Mouse (Mus musculus) heart, postnatal 4 days (tissue): ENCODE data around the gene Sft2d1. TPM values are rescaled to one million over a fixed set of nuclear protein-coding genes. Genes with fewer than 3 reads are reported as not detected.
"Not testable (repeated sequence)": the region's sequence is repeated elsewhere in the genome, so short reads cannot be mapped to it uniquely, and the experiment has no call there.

ENCODE experiments used
- DNase-seq: peaks from one replicate; pipeline ENCODE4 v3.0.0; 2021
- total RNA-seq, 2 experiments: library from RNA; stranded (reverse); gene quantifications; 2 replicates each; pipeline ENCODE4 v1.2.3; 2021

Sft2d1 gene
- total RNA-seq, 2 experiments from 2014 or later, result 28.6 to 31.6 TPM

DNA sequence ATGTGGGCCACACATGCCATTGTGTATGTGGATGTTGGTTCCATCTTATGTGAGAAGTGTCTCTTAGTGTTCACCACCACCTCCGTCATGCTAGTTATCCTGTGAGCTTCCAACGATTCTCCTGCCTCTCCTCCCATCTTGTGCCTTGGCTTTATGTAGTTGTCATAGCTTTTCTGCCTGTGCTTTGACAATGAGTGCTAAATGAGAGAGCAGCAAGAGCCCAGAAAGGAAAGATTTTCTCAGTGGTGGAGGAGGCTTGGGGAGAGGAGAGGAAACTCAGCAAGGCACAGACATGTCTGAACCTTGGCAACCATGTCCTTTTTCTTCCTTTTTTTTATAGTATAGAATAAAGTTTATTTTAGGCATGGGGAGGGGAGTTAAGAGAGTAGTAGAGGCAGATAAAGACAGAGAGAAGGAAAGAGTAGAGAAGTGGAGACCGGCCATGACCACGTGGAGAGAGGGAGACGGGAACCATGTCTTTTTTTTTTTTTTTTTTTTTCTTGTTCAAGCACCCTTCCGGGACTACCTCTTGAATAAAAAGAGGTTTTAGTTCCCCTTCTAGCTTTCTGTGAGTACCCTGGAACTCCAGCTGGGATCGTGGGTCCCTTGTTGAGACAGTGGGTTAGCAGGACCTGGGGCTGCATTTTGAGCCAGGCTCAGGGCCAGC is 8.0 kb upstream of the Sft2d1 start:
- DNase-seq, result no peak

DNA sequence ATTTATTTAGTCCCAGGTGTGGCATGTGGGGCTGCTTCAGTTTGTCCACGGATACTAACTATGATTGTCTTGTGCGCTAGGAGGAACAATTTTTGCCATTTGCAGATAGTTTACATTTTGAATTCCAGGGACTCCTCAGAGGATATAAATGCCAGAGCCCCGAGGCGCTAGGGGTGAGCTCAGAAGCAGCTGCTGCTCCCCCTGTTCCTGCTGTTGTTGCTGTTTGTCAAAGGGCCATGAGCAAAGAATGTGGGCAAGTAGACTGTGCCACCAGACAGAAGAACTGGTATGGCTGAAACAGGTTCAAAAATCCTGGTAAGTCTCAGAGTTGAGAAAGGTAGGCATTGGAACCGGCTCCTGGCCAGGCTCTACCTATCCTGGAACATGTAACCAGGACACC is 7.2 kb upstream of the Sft2d1 start:
- DNase-seq, result no peak

DNA sequence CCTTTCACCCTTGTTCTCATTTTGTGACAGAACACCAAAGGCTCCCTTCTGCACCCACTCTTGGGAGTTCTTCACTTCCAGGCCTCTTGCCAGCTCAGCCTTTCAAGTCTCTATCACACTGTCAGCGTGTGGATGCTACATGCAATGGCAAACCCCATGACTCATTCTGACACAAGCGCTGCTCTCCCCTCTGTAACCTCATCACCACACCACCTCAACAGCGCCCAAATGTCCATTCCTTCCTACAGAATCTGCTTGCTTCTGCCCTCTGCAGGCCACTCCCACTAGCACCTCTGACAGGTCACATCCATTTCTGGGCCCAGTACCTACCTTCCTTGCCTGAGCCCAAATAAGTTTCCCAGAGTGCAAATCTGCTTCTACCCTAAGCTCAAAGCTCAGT is 5.1 kb upstream of the Sft2d1 start:
- peak; percentile 23 for DNase-seq

DNA sequence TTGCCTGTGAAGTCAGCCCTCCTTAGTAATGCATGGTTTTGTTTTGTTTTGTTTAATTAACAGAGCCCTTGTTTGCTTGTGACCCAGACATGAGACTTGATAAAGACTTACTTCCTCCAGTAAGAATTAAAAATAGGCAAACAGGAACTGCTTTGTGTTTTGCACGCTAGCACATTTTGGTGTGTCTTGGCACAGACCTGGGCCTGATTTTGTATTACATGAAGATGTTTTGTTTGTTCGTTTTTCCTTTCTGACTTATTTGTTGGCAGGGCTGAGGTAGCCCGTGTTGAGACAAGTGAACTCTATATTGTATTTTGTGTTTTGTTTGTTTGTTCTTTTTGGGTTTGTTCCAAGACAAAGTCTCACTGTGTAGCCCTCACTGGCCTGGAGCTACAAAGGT is 849 bp downstream of the Sft2d1 start:
- DNase-seq, result no peak

DNA sequence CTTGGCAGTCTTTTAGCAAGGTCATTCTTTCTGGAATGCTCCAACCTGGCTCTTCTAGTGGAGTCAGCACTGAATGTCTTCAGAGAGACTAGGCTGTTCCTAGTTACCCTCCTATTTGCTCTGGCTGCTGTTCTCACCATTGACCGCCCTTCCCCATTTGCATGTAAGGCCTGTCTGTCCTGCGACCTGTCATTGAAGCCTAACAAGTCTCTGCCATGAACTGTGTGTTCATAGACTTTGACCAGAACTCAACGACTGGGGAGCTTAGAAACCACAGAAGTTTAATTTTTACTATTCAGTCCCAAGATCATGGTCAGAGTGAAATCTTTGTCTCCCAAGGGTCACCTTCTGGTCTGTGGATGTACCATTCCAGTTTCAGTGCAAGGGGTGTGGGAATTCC is 3.1 kb downstream of the Sft2d1 start:
- no peak for DNase-seq

DNA sequence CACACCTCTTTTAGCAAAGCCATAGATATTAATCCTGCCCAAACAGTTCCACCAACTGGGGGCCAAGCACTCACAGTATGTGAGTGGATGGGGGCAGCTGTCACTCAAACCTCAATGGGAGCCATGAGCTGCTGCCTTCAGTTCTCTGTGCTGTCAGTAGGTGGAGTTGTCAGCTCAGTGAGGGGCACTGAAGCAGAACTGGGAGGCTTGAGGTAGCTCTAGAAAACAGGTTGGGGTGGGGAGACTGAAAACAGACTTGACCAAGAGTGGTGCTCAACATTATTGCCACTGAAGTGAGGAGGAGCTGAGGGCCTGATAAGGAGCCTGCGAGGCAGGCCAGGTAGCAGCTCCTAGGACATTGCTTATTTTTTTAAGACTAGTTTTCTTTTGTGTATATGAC is 5.3 kb downstream of the Sft2d1 start:
- DNase-seq, result peak; percentile 14

DNA sequence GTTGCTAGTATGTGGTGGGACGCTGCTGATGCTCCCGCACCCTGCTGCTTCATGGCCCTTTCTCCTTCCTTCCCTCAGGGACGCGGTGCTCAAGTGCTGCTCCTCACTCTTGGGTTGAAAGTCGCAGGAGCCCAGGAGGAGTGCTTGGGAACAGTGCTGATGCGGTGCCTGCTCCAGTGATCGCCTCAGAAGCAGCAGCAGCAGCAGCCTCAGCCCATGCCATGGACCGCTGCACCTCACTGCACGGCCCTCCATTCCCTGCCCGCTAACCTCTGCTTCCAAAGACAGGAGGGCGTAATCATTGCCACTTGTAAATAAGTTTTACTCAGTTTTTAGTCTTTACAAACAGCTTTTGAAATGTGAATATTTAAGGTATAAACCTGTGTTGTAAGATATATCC is 16.0 kb downstream of the Sft2d1 start:
- DNase-seq, result not testable (repeated sequence)

DNA sequence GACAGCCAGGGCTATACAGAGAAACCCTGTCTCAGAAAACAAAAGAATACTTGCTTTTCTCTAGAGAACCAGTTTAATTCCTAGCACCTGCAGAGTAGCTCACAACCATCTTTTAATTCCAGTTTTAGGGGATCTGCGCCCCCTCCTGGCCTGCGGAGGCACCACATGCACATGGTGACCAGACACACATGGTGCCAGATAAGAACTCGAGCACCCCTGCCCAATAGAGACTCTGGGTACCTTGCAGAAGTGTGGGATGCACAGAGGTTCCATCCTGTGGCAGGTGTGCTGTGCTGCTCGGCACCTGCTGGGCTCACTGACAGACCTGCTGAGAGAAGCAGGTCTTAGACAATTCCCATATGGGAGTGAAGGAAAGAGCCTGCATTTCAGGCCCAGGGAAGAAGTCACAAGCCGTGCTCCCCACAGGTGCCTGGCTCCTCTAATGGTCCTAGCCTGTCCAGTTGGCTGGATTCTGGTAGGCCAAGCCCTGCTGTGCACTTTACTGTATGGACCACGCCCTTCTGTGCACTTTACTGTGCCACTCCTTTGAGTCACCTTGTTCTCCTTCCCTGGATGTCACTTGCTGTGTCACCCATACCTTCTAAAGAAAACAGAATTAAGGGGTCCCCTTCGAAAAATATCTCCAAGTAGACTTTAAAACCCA is 17.7 kb downstream of the Sft2d1 start:
- no peak for DNase-seq

DNA sequence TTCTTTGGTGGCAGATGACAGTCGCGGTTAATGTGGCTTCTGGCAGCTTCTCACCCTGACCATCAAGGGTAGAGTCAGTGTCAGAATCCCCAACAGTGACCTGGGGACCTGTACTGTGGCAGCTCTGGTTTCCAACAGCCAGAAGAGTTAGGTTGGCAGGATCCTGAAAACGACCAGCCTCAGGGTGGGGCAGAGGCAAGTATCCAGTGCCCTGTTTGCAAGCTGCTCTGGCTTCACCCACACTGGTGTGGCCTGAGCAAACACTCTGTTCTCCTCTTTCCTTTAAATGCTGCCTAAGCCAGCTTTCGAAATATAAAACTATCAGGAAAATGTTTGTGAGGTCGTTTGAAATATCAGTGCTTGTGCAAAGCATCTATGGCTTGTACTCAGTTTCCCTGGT is 19.7 kb downstream of the Sft2d1 start:
- no peak for DNase-seq

DNA sequence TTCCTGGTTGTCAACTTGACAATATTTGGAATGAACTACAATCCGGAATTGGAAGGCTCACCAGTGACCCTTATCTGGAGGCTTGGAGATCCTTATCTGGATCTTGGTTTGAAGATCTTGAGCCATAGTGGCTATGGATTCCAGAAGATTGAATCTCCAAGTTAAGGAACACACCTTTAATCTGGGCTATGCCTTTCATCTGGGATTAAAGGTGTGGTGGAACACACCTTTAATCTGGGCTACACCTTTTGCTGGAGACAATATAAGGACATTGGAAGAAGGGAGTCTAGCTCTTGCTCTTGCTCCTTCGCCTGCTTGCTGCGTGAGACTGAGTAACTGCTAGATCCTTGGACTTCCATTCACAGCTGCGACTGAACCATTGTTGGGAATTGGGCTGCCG is 26.3 kb downstream of the Sft2d1 start, which contains the start of gene Prr18:
Gene Prr18, plus strand, starts transcription at position 301 of the 400 bp plus-strand sequence.
- DNase-seq, result not testable (repeated sequence)

DNA sequence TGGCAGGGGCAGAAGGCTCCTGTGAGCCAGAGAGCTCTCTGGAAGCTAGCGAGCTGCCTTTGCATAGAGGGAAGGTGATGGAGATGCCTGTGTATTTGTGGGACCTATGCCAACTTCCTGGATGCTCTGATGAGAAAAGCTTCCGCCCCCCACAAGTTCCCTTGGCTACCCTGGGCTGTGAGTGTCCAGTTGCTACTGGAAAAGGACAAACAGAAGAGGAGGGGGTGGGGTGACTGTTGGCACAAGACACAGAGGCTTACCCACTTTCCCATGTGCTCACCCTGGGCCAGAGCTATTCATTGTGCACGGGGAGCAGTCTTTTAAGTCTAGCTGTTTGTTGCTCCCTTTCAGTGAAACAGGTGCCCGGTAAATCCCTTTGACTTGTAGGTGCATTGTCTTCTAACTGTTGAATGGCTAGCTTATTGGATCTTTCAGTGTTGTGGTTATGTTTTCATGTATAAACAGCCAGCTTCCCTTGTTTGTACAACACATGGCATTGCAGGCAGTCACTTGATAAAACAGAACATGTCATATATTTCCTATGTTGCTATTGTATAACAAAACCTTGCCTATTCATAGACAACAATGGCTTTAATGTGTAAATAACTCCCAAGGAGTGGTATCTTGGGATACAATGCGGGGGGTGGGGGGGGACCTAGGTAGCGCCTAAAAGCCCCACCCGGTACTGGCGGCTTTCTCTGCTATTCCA is 28.9 kb downstream of the Sft2d1 start:
- DNase-seq, result no peak

DNA sequence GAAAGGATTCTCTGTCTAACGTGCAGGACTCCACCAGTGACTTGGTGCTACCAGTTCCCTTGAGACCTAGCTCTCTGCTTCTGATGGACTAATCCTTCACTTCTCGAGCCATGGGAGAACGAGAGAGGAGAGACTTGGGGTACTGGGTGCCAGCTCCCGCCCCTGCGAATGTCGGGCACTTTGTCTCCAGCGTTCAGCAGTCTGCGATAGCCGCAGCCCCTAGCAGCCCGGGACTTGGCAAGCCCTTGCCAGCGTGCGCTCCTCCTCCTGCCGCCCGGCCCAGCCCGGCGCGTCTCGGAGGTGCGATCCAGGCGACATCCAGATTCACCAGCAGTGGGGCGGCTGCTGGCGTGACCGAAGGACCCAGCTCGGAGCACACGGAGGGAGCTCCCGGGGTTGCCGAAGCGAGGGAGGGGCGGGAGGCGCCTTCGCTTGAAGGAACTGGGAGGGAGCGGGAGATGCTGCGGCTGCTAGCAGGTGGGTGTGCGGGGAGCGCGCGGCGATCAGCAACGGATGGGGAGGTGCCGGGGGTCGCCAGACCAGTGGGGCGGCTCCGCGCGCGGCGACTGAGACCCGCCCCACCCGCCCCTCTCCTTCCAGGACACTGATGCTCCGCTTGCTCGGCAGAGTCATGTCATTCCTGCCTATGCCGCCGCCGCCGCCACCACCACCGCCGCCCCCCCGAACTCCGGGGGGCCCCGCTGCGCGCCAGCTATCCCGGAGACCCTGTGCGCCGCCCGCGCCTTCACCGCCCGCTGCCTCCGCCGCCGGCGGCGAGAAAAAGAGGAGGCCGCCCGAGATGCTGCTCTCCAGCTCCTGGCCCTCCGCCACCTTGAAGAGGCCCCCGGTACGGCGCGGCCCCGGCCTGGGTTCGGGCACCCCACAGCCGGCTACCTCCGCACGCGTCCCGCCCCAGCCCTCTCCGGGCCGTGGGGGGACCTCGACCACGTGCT is 29.8 kb downstream of the Sft2d1 start:
- DNase-seq, result peak; percentile 31

DNA sequence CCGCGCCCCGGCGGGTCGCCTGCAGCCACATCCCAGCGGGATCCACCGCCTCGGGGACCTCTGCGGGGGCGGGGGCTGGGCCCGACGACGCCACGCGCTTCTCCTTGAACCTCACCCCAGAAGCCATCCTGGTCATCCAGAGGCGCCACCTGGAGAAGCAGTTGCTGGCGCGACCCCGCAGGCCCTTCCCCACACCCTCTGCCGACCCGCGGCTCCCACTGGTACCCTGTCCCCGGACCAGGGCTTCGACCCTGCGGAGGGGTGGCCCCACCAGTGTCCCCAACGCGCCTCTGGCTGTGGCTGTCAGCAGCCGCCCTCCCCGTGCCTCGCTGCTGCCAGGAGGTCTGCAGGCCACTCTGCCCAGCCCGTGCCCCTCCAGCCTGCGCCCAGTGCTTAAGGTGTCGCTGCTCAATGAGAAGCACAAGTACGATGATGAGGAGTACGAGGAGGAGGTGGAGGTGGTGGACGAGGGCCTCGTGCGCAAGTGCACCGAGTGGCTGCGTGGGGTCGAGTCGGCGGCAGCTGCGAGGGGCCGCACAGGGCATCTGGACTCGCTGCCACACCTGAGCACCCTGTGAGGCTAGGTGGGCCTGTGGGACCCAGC is 30.6 kb downstream of the Sft2d1 start:
- no peak for DNase-seq

DNA sequence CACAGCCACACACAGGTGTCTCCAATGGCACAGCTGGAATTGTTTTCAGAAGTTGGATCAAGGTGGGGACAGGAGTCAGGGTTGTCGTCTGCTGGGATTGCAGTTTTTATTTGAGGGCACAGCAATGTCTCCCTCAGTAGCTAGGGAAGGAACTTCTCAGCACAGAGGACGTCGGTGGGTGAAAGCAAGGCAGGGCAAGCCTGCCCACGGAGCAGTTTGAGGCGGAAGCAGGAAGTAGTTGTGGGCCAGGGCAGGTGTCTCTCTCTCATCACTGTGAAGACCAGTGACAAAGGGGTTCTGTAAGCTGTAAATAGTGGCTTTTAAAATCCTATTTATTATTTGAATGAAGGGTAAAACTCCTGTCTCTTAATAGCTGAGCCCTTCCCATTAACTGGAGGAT is 31.8 kb downstream of the Sft2d1 start:
- DNase-seq, result no peak

DNA sequence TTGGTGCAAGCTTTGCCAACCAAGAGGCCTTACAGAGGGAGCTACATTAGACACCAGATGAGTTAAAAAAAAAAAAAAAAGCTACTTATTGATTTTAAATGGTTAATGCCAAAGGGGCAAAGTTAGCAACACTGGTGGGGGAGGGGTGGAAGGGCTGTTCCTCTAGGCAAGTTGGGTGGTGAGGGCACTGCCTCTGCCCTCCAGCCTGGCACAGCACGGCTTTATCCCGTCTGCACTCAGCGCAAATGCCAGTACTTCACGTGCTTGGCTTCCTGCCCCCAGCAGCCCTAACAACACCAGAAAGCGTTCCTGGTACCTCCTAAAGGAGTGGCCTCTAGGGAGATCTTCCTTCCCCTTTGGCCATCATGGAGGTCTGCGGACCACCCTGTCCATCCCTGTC is 32.5 kb downstream of the Sft2d1 start:
- peak; percentile 16 for DNase-seq

DNA sequence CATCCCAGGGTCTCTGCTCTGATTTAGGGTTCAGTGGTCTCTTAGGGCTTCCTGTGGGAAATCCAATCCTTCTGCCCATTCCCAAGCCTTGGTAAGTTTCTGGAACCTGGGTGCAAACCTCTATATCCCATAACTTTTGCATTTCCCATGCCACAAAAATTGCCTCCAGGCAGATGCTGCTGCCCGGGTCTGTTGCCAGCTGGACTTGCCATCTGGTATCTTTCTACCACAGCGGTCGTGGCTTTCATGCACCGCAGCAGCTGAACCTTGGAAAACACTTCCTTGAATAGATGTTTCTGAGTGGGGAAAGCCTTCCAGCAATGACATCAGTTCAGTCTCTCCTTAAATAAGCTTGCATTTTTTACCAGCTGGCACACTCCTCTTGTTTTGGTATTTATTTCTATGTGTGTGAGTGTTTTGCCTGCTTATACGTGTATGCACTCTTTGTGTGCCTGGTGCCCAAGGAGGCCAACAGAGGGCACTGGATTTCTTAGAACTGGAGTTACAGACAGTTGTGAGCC is 36.9 kb downstream of the Sft2d1 start:
- DNase-seq, result no peak

DNA sequence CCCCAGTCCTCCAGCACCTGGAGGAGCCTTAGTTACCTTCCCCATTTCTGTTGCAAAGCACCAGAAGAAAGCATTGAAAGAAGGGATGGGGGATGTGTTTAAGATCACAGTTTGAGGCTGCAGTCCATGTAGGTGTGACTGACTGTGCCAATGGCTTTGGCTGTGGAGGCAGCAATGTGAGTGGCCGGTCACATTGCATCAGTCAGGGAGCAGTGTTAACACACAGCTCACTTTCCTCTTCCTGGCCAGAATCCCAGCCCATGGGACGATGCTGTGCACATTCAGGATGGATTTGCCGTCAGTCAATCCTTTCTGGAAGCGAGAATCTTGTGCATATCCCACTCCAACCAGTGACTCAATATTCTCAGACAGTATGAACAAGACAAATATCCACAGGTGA is 38.0 kb downstream of the Sft2d1 start:
- DNase-seq, result no peak

DNA sequence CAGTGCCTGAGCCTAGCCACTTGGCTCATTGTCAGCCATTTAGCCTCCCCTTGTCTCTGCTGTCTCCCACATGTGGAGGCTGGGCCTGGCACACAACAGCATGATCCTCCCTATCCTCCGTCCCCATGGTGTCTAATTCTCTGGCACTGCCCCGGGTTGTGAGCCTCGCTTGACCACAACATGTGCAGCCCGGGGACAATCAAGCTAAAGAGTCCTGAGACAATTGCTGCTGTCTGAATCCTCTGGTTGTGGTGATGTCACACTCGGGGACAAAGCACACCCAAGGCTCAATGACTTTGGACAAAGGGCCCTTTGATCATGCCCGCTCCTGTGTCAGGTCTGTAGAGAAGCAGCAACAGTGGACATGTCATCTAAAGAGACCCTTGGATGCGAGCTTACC is 40.2 kb downstream of the Sft2d1 start:
- DNase-seq, result no peak

DNA sequence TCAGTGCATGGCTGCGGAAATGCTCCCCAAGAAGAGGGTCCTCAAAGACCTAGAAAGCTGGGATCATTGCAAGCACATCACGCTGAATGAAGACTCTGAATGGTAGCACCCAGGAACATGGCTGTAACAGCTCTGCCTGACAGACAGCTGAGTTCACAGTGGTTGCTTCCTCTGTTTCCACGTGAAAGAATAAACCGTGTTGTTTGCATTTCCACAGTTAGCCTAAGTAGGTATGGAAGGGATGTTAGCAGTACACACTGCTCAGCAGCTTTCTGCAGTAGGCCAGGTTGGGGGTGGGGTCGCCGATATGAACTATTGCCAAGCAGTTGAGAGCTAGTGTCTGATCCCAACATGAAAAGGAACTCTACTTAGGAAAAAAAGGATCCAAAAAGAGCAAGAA is 44.8 kb downstream of the Sft2d1 start, which contains the start of gene T2:
Gene T2, plus strand, starts transcription at position 301 of the 400 bp plus-strand sequence.
- no peak for DNase-seq

DNA sequence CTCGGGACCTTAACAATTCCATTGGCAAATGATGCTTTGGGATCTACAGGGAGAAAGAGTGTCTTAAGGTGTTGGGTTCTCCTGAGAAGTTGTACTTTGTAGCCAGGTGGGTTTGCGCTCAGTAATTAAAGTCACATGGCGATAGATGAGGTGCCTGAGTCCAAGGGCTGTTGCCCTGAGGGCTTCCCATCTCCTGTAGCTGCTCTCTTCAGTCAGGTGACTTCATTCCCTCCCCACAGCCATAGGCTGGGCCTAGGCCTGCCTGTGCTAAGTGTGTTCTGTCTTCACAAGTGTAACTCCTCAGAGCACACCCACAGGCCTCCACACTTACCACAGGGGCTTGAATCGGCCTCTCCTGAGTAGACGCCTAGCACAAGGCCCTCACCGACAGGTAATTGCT is 46.6 kb downstream of the Sft2d1 start:
- DNase-seq, result no peak

DNA sequence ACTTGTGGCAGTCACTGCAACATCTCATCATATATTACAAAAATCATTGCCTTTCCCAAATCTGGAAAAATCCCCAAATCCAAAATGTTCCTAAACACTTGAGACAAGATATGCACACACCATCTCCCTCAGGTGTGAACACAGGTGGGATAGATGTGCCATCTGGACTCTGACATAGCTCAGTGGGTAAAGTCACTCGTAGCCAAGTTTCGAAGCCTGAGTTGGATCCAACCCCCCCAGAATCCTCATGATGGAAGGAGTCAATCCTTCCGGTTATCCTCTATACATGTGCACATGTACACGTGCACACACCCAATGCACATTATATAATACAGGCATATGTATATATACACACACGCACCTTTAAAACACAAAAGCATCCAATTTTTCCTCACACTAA is 50.0 kb downstream of the Sft2d1 start:
- DNase-seq, result no peak
